Mouse (Mus musculus) heart, embryonic 11.5 days (tissue): ENCODE results near the gene Krt26. TPM values are rescaled to one million over a fixed set of nuclear protein-coding genes. Genes with fewer than 3 reads are reported as not detected.

ENCODE experiments used
- ATAC-seq: fragments of 200-750 bp; cut with Nextera tagmentation; replicated peaks from 2 replicates; pipeline ENCODE4 v1.8.0; 2017; ENCODE audit warnings: moderate library complexity; ENCODE audit not compliant: insufficient number of reproducible peaks, low FRiP score, low TSS enrichment
- H3K27ac ChIP-seq: fragments of 300-500 bp; sonication (generic); 2 replicates; pipeline ENCODE4 v1.5.1; 2014; ENCODE audit warnings: mild to moderate bottlenecking, low read depth, low read length
- H3K27me3 ChIP-seq: fragments of 300-500 bp; sonication (generic); 2 replicates; pipeline ENCODE4 v1.6.1; 2014; ENCODE audit warnings: mild to moderate bottlenecking, low read length, mixed read lengths; ENCODE audit not compliant: control insufficient read depth, insufficient read depth
- H3K36me3 ChIP-seq: fragments of 300-500 bp; sonication (generic); 2 replicates; pipeline ENCODE4 v1.6.1; 2014; ENCODE audit warnings: mild to moderate bottlenecking, low read length, moderate library complexity, mixed read lengths; ENCODE audit not compliant: control insufficient read depth, insufficient read depth
- H3K4me1 ChIP-seq: fragments of 300-500 bp; sonication (generic); 2 replicates; pipeline ENCODE4 v1.6.1; 2014; ENCODE audit warnings: low read length; ENCODE audit not compliant: control insufficient read depth, insufficient read depth
- H3K4me2 ChIP-seq: fragments of 300-500 bp; sonication (generic); 2 replicates; pipeline ENCODE4 v1.6.1; 2014; ENCODE audit warnings: mild to moderate bottlenecking, moderate library complexity
- H3K4me3 ChIP-seq: fragments of 300-500 bp; sonication (generic); 2 replicates; pipeline ENCODE4 v1.5.1; 2014; ENCODE audit warnings: low read depth, low read length
- H3K9ac ChIP-seq: fragments of 300-500 bp; sonication (generic); 2 replicates; pipeline ENCODE4 v1.6.1; 2014; ENCODE audit warnings: mild to moderate bottlenecking, low read depth, low read length, moderate library complexity
- H3K9me3 ChIP-seq: fragments of 300-500 bp; sonication (generic); replicated peaks from 2 replicates; pipeline ENCODE4 v1.6.1; 2016; ENCODE audit warnings: low read length; ENCODE audit not compliant: control insufficient read depth
- WGBS: fragments of 180-500 bp; shearing (Covaris S2); extraction: QIAGEN DNeasy Blood & Tissue Kit; methylation state at CpG from one replicate; pipeline ENCODE4 v1.1.7; 2014; ENCODE audit not compliant: insufficient replicate concordance; 5-methylcytosine and 5-hydroxymethylcytosine counted together
- polyA plus RNA-seq: library from polyadenylated mRNA; unstranded; fragments of >200 nt; fragmentation: Nextera tagmentation; extraction: Ambion mirVana; gene quantifications from 2 replicates; pipeline ENCODE4 v1.2.1, GENCODE M21; 2014

The Krt26 gene
- polyA plus RNA-seq, 1 experiment from 2014 or later, result not detected

GRCm38 (mm10) chr11:99361423-99361822 is 23.7 kb upstream of the Krt26 start:
- ATAC-seq, result no peak
- H3K4me3 ChIP-seq, result no peak overlapping the region
- H3K4me1 ChIP-seq, result no peaks in the 10 kb centered on the region
- H3K27me3 ChIP-seq, result peaks cover 2% of the 10 kb centered on the region; the same call in 1 of the 2 replicates
- no peak overlapping the region for H3K27ac ChIP-seq
- no peak overlapping the region for H3K9ac ChIP-seq
- 81% methylated on average over 8 of the region's 8 CpGs for WGBS
- H3K9me3 ChIP-seq, result no peaks in the 10 kb centered on the region
- H3K4me2 ChIP-seq, result no peak overlapping the region
- no peaks in the 10 kb centered on the region for H3K36me3 ChIP-seq

GRCm38 (mm10) chr11:99351004-99351403 is 13.2 kb upstream of the Krt26 start, which contains the start of gene Krt27:
TSS of gene Krt27 (minus strand) at chr11:99351104.
- Histone ChIP-seq H3K27me3 (no peaks in the 10 kb centered on the region), H3K9me3 (no peaks in the 10 kb centered on the region), H3K4me3 (no peak within 1 kb of the TSS), H3K9ac (no peak within 1 kb of the TSS), H3K4me1 (no peaks in the 10 kb centered on the region), H3K36me3 (no peaks in the 10 kb centered on the region), H3K4me2 (no peak within 1 kb of the TSS), H3K27ac (no peak within 1 kb of the TSS)
- 63% methylated on average over 12 of the region's 12 CpGs for WGBS
- no peak for ATAC-seq

- Histone ChIP-seq H3K4me2 (no peak overlapping the region), H3K36me3 (no peaks in the 10 kb centered on the region), H3K9me3 (no peaks in the 10 kb centered on the region), H3K27me3 (no peaks in the 10 kb centered on the region), H3K4me1 (no peaks in the 10 kb centered on the region), H3K27ac (no peak overlapping the region), H3K9ac (no peak overlapping the region), H3K4me3 (no peak overlapping the region)
- 81% methylated on average over 11 of the region's 11 CpGs for WGBS
- ATAC-seq, result no peak
These were observed 1.6 kb upstream of the Krt26 start for GRCm38 (mm10) chr11:99339299-99339847.

- 70% methylated on average over 13 of the region's 13 CpGs for WGBS
- Histone ChIP-seq H3K36me3 (no peaks in the 10 kb centered on the region), H3K27ac (no peak overlapping the region), H3K4me2 (no peak overlapping the region), H3K9me3 (no peaks in the 10 kb centered on the region), H3K4me3 (no peak overlapping the region), H3K27me3 (no peaks in the 10 kb centered on the region), H3K4me1 (no peaks in the 10 kb centered on the region), H3K9ac (no peak overlapping the region)
- no peak for ATAC-seq
These were observed 4.3 kb downstream of the Krt26 start for GRCm38 (mm10) chr11:99333426-99333825.

- H3K4me1 ChIP-seq, result no peaks in the 10 kb centered on the region
- no peaks in the 10 kb centered on the region for H3K27me3 ChIP-seq
- no peak for ATAC-seq
- H3K9me3 ChIP-seq, result no peaks in the 10 kb centered on the region
- no peak overlapping the region for H3K27ac ChIP-seq
- H3K9ac ChIP-seq, result no peak overlapping the region
- WGBS, result 68% methylated on average over 2 of the region's 2 CpGs
- no peak overlapping the region for H3K4me3 ChIP-seq
- no peaks in the 10 kb centered on the region for H3K36me3 ChIP-seq
- H3K4me2 ChIP-seq, result no peak overlapping the region
These were observed 8.1 kb downstream of the Krt26 start for GRCm38 (mm10) chr11:99329655-99330054.

- H3K27me3 ChIP-seq, result no peaks in the 10 kb centered on the region
- no peaks in the 10 kb centered on the region for H3K36me3 ChIP-seq
- H3K4me3 ChIP-seq, result no peak within 1 kb of the TSS
- WGBS, result 84% methylated on average over 11 of the region's 11 CpGs
- H3K9ac ChIP-seq, result no peak within 1 kb of the TSS
- no peak for ATAC-seq
- no peaks in the 10 kb centered on the region for H3K4me1 ChIP-seq
- H3K4me2 ChIP-seq, result no peak within 1 kb of the TSS
- H3K27ac ChIP-seq, result no peak within 1 kb of the TSS
- H3K9me3 ChIP-seq, result no peaks in the 10 kb centered on the region
These were observed 14.9 kb downstream of the Krt26 start, which contains the start of gene Krt25 for GRCm38 (mm10) chr11:99322851-99323250. TSS of gene Krt25 (minus strand) at chr11:99322951.

GRCm38 (mm10) chr11:99321094-99321493 is 16.7 kb downstream of the Krt26 start:
- no peak for ATAC-seq
- H3K4me1 ChIP-seq, result no peaks in the 10 kb centered on the region
- H3K27me3 ChIP-seq, result no peaks in the 10 kb centered on the region
- no peaks in the 10 kb centered on the region for H3K9me3 ChIP-seq
- H3K9ac ChIP-seq, result no peak overlapping the region
- H3K36me3 ChIP-seq, result no peaks in the 10 kb centered on the region
- H3K4me3 ChIP-seq, result no peak overlapping the region
- H3K4me2 ChIP-seq, result no peak overlapping the region
- H3K27ac ChIP-seq, result no peak overlapping the region
- 82% methylated on average over 14 of the region's 14 CpGs for WGBS

- H3K9me3 ChIP-seq, result no peaks in the 10 kb centered on the region
- WGBS, result 60% methylated on average over 9 of the region's 9 CpGs
- H3K9ac ChIP-seq, result no peak overlapping the region
- H3K36me3 ChIP-seq, result no peaks in the 10 kb centered on the region
- ATAC-seq, result no peak
- H3K4me1 ChIP-seq, result no peaks in the 10 kb centered on the region
- H3K27me3 ChIP-seq, result no peaks in the 10 kb centered on the region
- 0 out of 2 replicates have a peak overlapping the region, but pooled peaks have one; percentile 15 for H3K4me2 ChIP-seq
- H3K27ac ChIP-seq, result no peak overlapping the region
- H3K4me3 ChIP-seq, result no peak overlapping the region
These were observed 18.6 kb downstream of the Krt26 start for GRCm38 (mm10) chr11:99319127-99319526.

- no peak overlapping the region for H3K27ac ChIP-seq
- ATAC-seq, result no peak
- H3K4me1 ChIP-seq, result no peaks in the 10 kb centered on the region
- H3K9me3 ChIP-seq, result no peaks in the 10 kb centered on the region
- H3K4me3 ChIP-seq, result no peak overlapping the region
- no peaks in the 10 kb centered on the region for H3K27me3 ChIP-seq
- no peaks in the 10 kb centered on the region for H3K36me3 ChIP-seq
- H3K9ac ChIP-seq, result no peak overlapping the region
- H3K4me2 ChIP-seq, result no peak overlapping the region
- WGBS, result 74% methylated on average over 8 of the region's 8 CpGs
These were observed 21.2 kb downstream of the Krt26 start for GRCm38 (mm10) chr11:99316543-99316942.
